In the genomic region with DNA sequence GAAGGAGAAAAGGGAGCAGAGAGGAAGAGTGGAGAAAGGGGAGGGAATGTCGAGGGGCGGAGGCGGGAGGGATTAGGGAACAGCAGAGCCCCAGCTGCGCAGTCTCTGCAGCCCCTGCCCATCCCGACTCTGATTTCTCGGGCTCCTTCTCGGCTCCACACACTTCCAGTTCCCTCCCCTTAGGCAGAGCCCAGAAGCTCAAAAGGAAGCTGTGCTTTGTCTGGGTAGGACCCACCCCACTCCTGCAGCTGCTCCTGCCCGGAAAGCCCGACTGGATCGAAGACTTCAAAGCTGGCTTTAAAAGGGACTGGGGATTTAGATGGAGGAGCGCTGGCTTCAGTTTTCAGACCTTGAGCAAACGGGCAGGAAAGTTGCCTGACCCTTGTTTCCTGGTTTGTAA, we compare ENCODE assay signal across 14 mouse cellular contexts. TPM values are rescaled to one million over a fixed set of nuclear protein-coding genes. Genes with fewer than 3 reads are reported as not detected.
DNase-seq lines count a peak whose midpoint lies in the region; ATAC-seq and TF ChIP-seq lines count a peak whose summit lies in the region.
"Had no signal": no experiment of that assay in that cellular context is flagged by ENCODE, and none has a peak within 500 bp of the region (broad histone marks: within the 10 kb centered on the region; RNA-seq: fewer than 3 reads in every experiment).

No protein-coding gene starts in this region.

- DNase-seq in hindbrain, embryonic 10.5 days (ENCODE audit: low spot score) = peak; percentile 54
- no peak for DNase-seq in hindbrain, embryonic 14.5 days (ENCODE audit: low spot score)
- peak; percentile 49 for DNase-seq in brain, embryonic 14.5 days (ENCODE audit: low read depth)
- DNase-seq in hindbrain, embryonic 11.5 days (ENCODE audit: low spot score) = peak; percentile 54
- DNase-seq in adrenal gland, postnatal 10 days = no peak
- no peak for DNase-seq in spleen, postnatal 36 days (ENCODE audit: low spot score in 2 of 2)
- DNase-seq: cerebellum, adult 11 months; kidney, postnatal 25 days had no signal

- H3K4me3 ChIP-seq in hindbrain, embryonic 10.5 days = peak overlapping the region; percentile 31
- no peak overlapping the region for H3K4me3 ChIP-seq in hindbrain, embryonic 14.5 days (replicated peaks; ENCODE audit: low read length)
- H3K4me3 ChIP-seq in hindbrain, embryonic 11.5 days (ENCODE audit: low read depth, low read length) = no peak overlapping the region
- H3K4me3 ChIP-seq in midbrain, embryonic 15.5 days = no peak overlapping the region
- H3K4me3 ChIP-seq: stomach, embryonic 15.5 days had no signal

- no peak for TF ChIP-seq POLR2A in brain, embryonic 14.5 days (IDR thresholded peaks at IDR 0.05; ENCODE audit: borderline replicate concordance, extremely low read depth, insufficient read depth, insufficient read length, poor library complexity, severe bottlenecking)

- H3K27me3 ChIP-seq in hindbrain, embryonic 10.5 days (ENCODE audit: insufficient read depth, poor library complexity, severe bottlenecking) = peaks cover 90% of the 10 kb centered on the region
- H3K27me3 ChIP-seq in hindbrain, embryonic 14.5 days (ENCODE audit: control insufficient read depth, insufficient read depth, low read length) = peaks cover 75% of the 10 kb centered on the region
- H3K27me3 ChIP-seq in hindbrain, embryonic 11.5 days (ENCODE audit: control insufficient read depth, insufficient read depth, low read length) = peaks cover 66% of the 10 kb centered on the region
- peaks cover 61% of the 10 kb centered on the region for H3K27me3 ChIP-seq in midbrain, embryonic 15.5 days (replicated peaks)

- under 1% methylated on average over 12 of the region's 12 CpGs for WGBS in hindbrain, embryonic 10.5 days
- WGBS in hindbrain, embryonic 14.5 days = 0% methylated on average over 12 of the region's 12 CpGs
- 4% methylated on average over 12 of the region's 12 CpGs for WGBS in hindbrain, embryonic 11.5 days
- WGBS in midbrain, embryonic 15.5 days = under 1% methylated on average over 12 of the region's 12 CpGs

- ATAC-seq in hindbrain, embryonic 14.5 days (ENCODE audit: low FRiP score) = no peak
- peak; percentile 41; the same call in 1 of the 2 replicates for ATAC-seq in hindbrain, embryonic 11.5 days (ENCODE audit: low FRiP score)
- ATAC-seq in midbrain, embryonic 15.5 days (replicated peaks) = no peak; the same call in 1 of the 2 replicates
- no peak for ATAC-seq in erythroblast, adult 5-6 weeks (replicated peaks; ENCODE audit: low FRiP score, poor library complexity, severe bottlenecking)
- ATAC-seq: CD4-positive, CD25-positive, alpha-beta regulatory T cell, adult 4 months had no signal

- H3K36me3 ChIP-seq in hindbrain, embryonic 10.5 days = no peaks in the 10 kb centered on the region
- no peaks in the 10 kb centered on the region for H3K36me3 ChIP-seq in hindbrain, embryonic 14.5 days (replicated peaks; ENCODE audit: control insufficient read depth, insufficient read depth)
- no peaks in the 10 kb centered on the region for H3K36me3 ChIP-seq in hindbrain, embryonic 11.5 days (ENCODE audit: control insufficient read depth, insufficient read depth, low read length)
- no peaks in the 10 kb centered on the region for H3K36me3 ChIP-seq in midbrain, embryonic 15.5 days (replicated peaks)
- H3K36me3 ChIP-seq: stomach, embryonic 15.5 days had no signal

- H3K4me1 ChIP-seq in hindbrain, embryonic 10.5 days (replicated peaks) = peaks cover 28% of the 10 kb centered on the region
- H3K4me1 ChIP-seq in hindbrain, embryonic 14.5 days (replicated peaks; ENCODE audit: control insufficient read depth, insufficient read depth, low read length) = no peaks in the 10 kb centered on the region; the same call in none of the 2 replicates
- no peaks in the 10 kb centered on the region; the same call in 1 of the 2 replicates for H3K4me1 ChIP-seq in hindbrain, embryonic 11.5 days (replicated peaks; ENCODE audit: control insufficient read depth, insufficient read depth, low read length)
- H3K4me1 ChIP-seq in midbrain, embryonic 15.5 days = peaks cover 5% of the 10 kb centered on the region; the same call in 1 of the 2 replicates

- H3K4me2 ChIP-seq in hindbrain, embryonic 14.5 days (replicated peaks) = no peak overlapping the region
- no peak overlapping the region for H3K4me2 ChIP-seq in hindbrain, embryonic 11.5 days (replicated peaks; ENCODE audit: low read depth, low read length)
- H3K4me2 ChIP-seq in midbrain, embryonic 15.5 days = peak overlapping the region; percentile 19; the same call in 1 of the 2 replicates
- H3K4me2 ChIP-seq: stomach, embryonic 15.5 days had no signal

- TF ChIP-seq CTCF in brain, embryonic 14.5 days (IDR thresholded peaks at IDR 0.05; ENCODE audit: borderline replicate concordance, extremely low read depth, insufficient read depth, insufficient read length) = no peak

- H3K9me3 ChIP-seq in hindbrain, embryonic 10.5 days = peaks cover 8% of the 10 kb centered on the region
- H3K9me3 ChIP-seq in hindbrain, embryonic 14.5 days (ENCODE audit: control insufficient read depth, low read length) = peaks cover 7% of the 10 kb centered on the region; the same call in 1 of the 2 replicates
- H3K9me3 ChIP-seq in hindbrain, embryonic 11.5 days (ENCODE audit: control insufficient read depth, low read length) = no peaks in the 10 kb centered on the region
- H3K9me3 ChIP-seq in midbrain, embryonic 15.5 days = no peaks in the 10 kb centered on the region
- H3K9me3 ChIP-seq: stomach, embryonic 15.5 days had no signal

- H3K9ac ChIP-seq in hindbrain, embryonic 14.5 days = no peak overlapping the region
- H3K9ac ChIP-seq in hindbrain, embryonic 11.5 days (ENCODE audit: low read depth, low read length) = no peak overlapping the region
- H3K9ac ChIP-seq in midbrain, embryonic 15.5 days = no peak overlapping the region
- H3K9ac ChIP-seq: stomach, embryonic 15.5 days had no signal

- H3K27ac ChIP-seq in hindbrain, embryonic 10.5 days = no peak overlapping the region
- H3K27ac ChIP-seq in hindbrain, embryonic 14.5 days = no peak overlapping the region
- H3K27ac ChIP-seq in hindbrain, embryonic 11.5 days (ENCODE audit: low read depth, low read length) = no peak overlapping the region
- no peak overlapping the region for H3K27ac ChIP-seq in midbrain, embryonic 15.5 days
- H3K27ac ChIP-seq: stomach, embryonic 15.5 days had no signal

RNA-seq across cellular contexts. Expression of gene Tlx3, which starts 9.7 kb away (rescaled TPM):
- 11.9 and 17.9 TPM in 2 replicates for polyA plus RNA-seq in hindbrain, embryonic 10.5 days (2016; fragmentation: Nextera tagmentation; extraction: Ambion mirVana)
- polyA plus RNA-seq in hindbrain, embryonic 14.5 days (2014; fragmentation: Nextera tagmentation; extraction: Ambion mirVana) = 21.2 and 23.0 TPM in 2 replicates
- polyA plus RNA-seq in brain, embryonic 14.5 days (2012; rRNA removed) = 3.3 and 12.1 TPM in 2 replicates
- polyA plus RNA-seq in hindbrain, embryonic 11.5 days (2014; fragmentation: Nextera tagmentation; extraction: Ambion mirVana) = 12.9 and 19.0 TPM in 2 replicates
- polyA plus RNA-seq in midbrain, embryonic 15.5 days (2015; fragmentation: Nextera tagmentation; extraction: Ambion mirVana) = 1.1 and 3.2 TPM in 2 replicates
- under 1 TPM in 1 of 2 experiments, not detected in 1; 0.24 TPM for total RNA-seq in adrenal gland, postnatal 10 days (2021)
- total RNA-seq in erythroblast, adult 5-6 weeks (2015; ENCODE audit: low replicate concordance) = not detected in 2 replicates
- total RNA-seq in erythroblast, adult 5-6 weeks (2017; ENCODE audit: low replicate concordance) = not detected in 2 replicates
- total RNA-seq: heart, adult 8-10 months; liver, adult 2 months had no signal
- polyA plus RNA-seq: CD4-positive, CD25-positive, alpha-beta regulatory T cell, adult 4 months; liver, adult 2 months had no signal

RNA-seq across cellular contexts. Expression of gene Npm1, which starts 30.7 kb away (rescaled TPM):
- 691 and 1,253 TPM in 2 replicates for polyA plus RNA-seq in hindbrain, embryonic 10.5 days (2016; fragmentation: Nextera tagmentation; extraction: Ambion mirVana)
- 418 and 450 TPM in 2 replicates for polyA plus RNA-seq in hindbrain, embryonic 14.5 days (2014; fragmentation: Nextera tagmentation; extraction: Ambion mirVana)
- 459 and 569 TPM in 2 replicates for polyA plus RNA-seq in brain, embryonic 14.5 days (2012; rRNA removed)
- polyA plus RNA-seq in hindbrain, embryonic 11.5 days (2014; fragmentation: Nextera tagmentation; extraction: Ambion mirVana) = 962 and 974 TPM in 2 replicates
- 375 and 382 TPM in 2 replicates for polyA plus RNA-seq in midbrain, embryonic 15.5 days (2015; fragmentation: Nextera tagmentation; extraction: Ambion mirVana)
- 100 to 1,000 TPM; 311 to 336 TPM for total RNA-seq in adrenal gland, postnatal 10 days (2021)
- total RNA-seq in erythroblast, adult 5-6 weeks (2015; ENCODE audit: low replicate concordance) = 384 and 435 TPM in 2 replicates
- total RNA-seq in erythroblast, adult 5-6 weeks (2017; ENCODE audit: low replicate concordance) = 473 and 516 TPM in 2 replicates

RNA-seq across cellular contexts. Expression of gene Fgf18, which starts 46.5 kb away (rescaled TPM):
- polyA plus RNA-seq in hindbrain, embryonic 10.5 days (2016; fragmentation: Nextera tagmentation; extraction: Ambion mirVana) = 5.9 and 7.7 TPM in 2 replicates
- 9.0 and 10.1 TPM in 2 replicates for polyA plus RNA-seq in hindbrain, embryonic 14.5 days (2014; fragmentation: Nextera tagmentation; extraction: Ambion mirVana)
- 2.6 and 3.8 TPM in 2 replicates for polyA plus RNA-seq in brain, embryonic 14.5 days (2012; rRNA removed)
- polyA plus RNA-seq in hindbrain, embryonic 11.5 days (2014; fragmentation: Nextera tagmentation; extraction: Ambion mirVana) = 6.4 and 8.1 TPM in 2 replicates
- 3.8 and 5.0 TPM in 2 replicates for polyA plus RNA-seq in midbrain, embryonic 15.5 days (2015; fragmentation: Nextera tagmentation; extraction: Ambion mirVana)
- 1 to 10 TPM; 3.0 to 3.6 TPM for total RNA-seq in adrenal gland, postnatal 10 days (2021)
- not detected in 2 replicates for total RNA-seq in erythroblast, adult 5-6 weeks (2015; ENCODE audit: low replicate concordance)
- total RNA-seq in erythroblast, adult 5-6 weeks (2017; ENCODE audit: low replicate concordance) = not detected in 2 replicates
- total RNA-seq: liver, adult 2 months had no signal
- polyA plus RNA-seq: CD4-positive, CD25-positive, alpha-beta regulatory T cell, adult 4 months; liver, adult 2 months had no signal

Comparison
In these comparisons a context has a peak if more than half of its experiments do, and no peak if none do; other contexts are left out.
1. DNase-seq: peak in hindbrain, embryonic 10.5 days (single experiment), brain, embryonic 14.5 days (single experiment) and hindbrain, embryonic 11.5 days (single experiment); none in hindbrain, embryonic 14.5 days (single experiment), adrenal gland, postnatal 10 days (single experiment) and spleen, postnatal 36 days (0 of 2).